ENCODE assay signal across 8 mouse cellular contexts in genomic region chr5:110770031-110770445, GRCm38 (mm10). TPM values are rescaled to one million over a fixed set of nuclear protein-coding genes. Genes with fewer than 3 reads are reported as not detected.
DNase-seq lines count a peak whose midpoint lies in the region; ATAC-seq and TF ChIP-seq lines count a peak whose summit lies in the region.

No protein-coding gene starts in this region.

- H3K4me2 ChIP-seq in kidney, embryonic 15.5 days, result peak overlapping the region; percentile 71
- H3K4me2 ChIP-seq in embryonic facial prominence, embryonic 11.5 days (ENCODE audit: low read depth, low read length), result peak overlapping the region; percentile 66
- H3K4me2 ChIP-seq in midbrain, embryonic 13.5 days (replicated peaks), result peak overlapping the region; percentile 84

- ATAC-seq in kidney, embryonic 15.5 days (replicated peaks; ENCODE audit: low FRiP score), result peak; percentile 71
- ATAC-seq in embryonic facial prominence, embryonic 11.5 days (replicated peaks; ENCODE audit: insufficient number of reproducible peaks, low FRiP score, low TSS enrichment, low read depth), result peak; percentile 66; the same call in 1 of the 2 replicates
- peak; percentile 78 for ATAC-seq in midbrain, embryonic 13.5 days

- peaks cover 30% of the 10 kb centered on the region for H3K36me3 ChIP-seq in kidney, embryonic 15.5 days
- H3K36me3 ChIP-seq in MEL (ENCODE audit: control insufficient read depth in 1 of 2, insufficient read depth in 2 of 2, low read length in 2 of 2), result peaks cover 7 to 37% of the 10 kb centered on the region in 2 experiments
- no peaks in the 10 kb centered on the region for H3K36me3 ChIP-seq in embryonic facial prominence, embryonic 11.5 days (replicated peaks; ENCODE audit: control insufficient read depth, insufficient read depth, low read depth, low read length)
- peaks cover 22% of the 10 kb centered on the region for H3K36me3 ChIP-seq in midbrain, embryonic 13.5 days

- TF ChIP-seq EP300 in MEL (IDR thresholded peaks at IDR 0.05; ENCODE audit: low read depth in 1 of 2, low read length in 2 of 2), result no peak

- no peaks in the 10 kb centered on the region for H3K27me3 ChIP-seq in kidney, embryonic 15.5 days
- no peaks in the 10 kb centered on the region for H3K27me3 ChIP-seq in MEL (ENCODE audit: control insufficient read depth in 1 of 2, insufficient read depth in 2 of 2, low read length in 2 of 2)
- H3K27me3 ChIP-seq in embryonic facial prominence, embryonic 11.5 days (ENCODE audit: control insufficient read depth, insufficient read depth, low read length), result no peaks in the 10 kb centered on the region
- H3K27me3 ChIP-seq in midbrain, embryonic 13.5 days, result no peaks in the 10 kb centered on the region

- no peaks in the 10 kb centered on the region for H3K9me3 ChIP-seq in kidney, embryonic 15.5 days (replicated peaks)
- H3K9me3 ChIP-seq in MEL (replicated peaks; ENCODE audit: insufficient read depth, low read length), result no peaks in the 10 kb centered on the region
- H3K9me3 ChIP-seq in embryonic facial prominence, embryonic 11.5 days (replicated peaks; ENCODE audit: control insufficient read depth, low read length), result no peaks in the 10 kb centered on the region
- H3K9me3 ChIP-seq in midbrain, embryonic 13.5 days, result no peaks in the 10 kb centered on the region

- peak overlapping the region; percentile 90 for H3K9ac ChIP-seq in kidney, embryonic 15.5 days
- H3K9ac ChIP-seq in MEL (ENCODE audit: control insufficient read depth, low read depth, low read length, poor library complexity, severe bottlenecking), result peak overlapping the region; percentile 96
- peak overlapping the region; percentile 75 for H3K9ac ChIP-seq in embryonic facial prominence, embryonic 11.5 days (replicated peaks; ENCODE audit: low read length)
- H3K9ac ChIP-seq in midbrain, embryonic 13.5 days (replicated peaks), result peak overlapping the region; percentile 85

- under 1% methylated on average over 58 of the region's 58 CpGs for WGBS in kidney, embryonic 15.5 days
- WGBS in embryonic facial prominence, embryonic 11.5 days, result under 1% methylated on average over 40 of the region's 58 CpGs
- under 1% methylated on average over 39 of the region's 58 CpGs for WGBS in midbrain, embryonic 13.5 days

- H3K4me1 ChIP-seq in kidney, embryonic 15.5 days, result peaks cover 18% of the 10 kb centered on the region
- peaks cover 7 to 16% of the 10 kb centered on the region in 2 experiments for H3K4me1 ChIP-seq in MEL (ENCODE audit: control insufficient read depth in 1 of 2, insufficient read depth in 2 of 2, low read length in 2 of 2)
- no peaks in the 10 kb centered on the region for H3K4me1 ChIP-seq in embryonic facial prominence, embryonic 11.5 days (ENCODE audit: control insufficient read depth, insufficient read depth, low read length)
- H3K4me1 ChIP-seq in midbrain, embryonic 13.5 days (replicated peaks), result peaks cover 28% of the 10 kb centered on the region

- peak overlapping the region; percentile 71 for H3K4me3 ChIP-seq in kidney, embryonic 15.5 days (replicated peaks)
- H3K4me3 ChIP-seq in MEL (ENCODE audit: control insufficient read depth in 1 of 2, insufficient read depth in 1 of 2, low read depth in 2 of 2, low read length in 2 of 2), result peak overlapping the region; percentile 94 to 99
- peak overlapping the region; percentile 92 for H3K4me3 ChIP-seq in embryonic facial prominence, embryonic 11.5 days (ENCODE audit: low read depth, low read length)
- H3K4me3 ChIP-seq in midbrain, embryonic 13.5 days (replicated peaks), result peak overlapping the region; percentile 70

- H3K27ac ChIP-seq in kidney, embryonic 15.5 days, result peak overlapping the region; percentile 95
- peak overlapping the region; percentile 94 for H3K27ac ChIP-seq in MEL (ENCODE audit: control insufficient read depth, low read depth, low read length)
- H3K27ac ChIP-seq in embryonic facial prominence, embryonic 11.5 days (replicated peaks; ENCODE audit: low read depth, low read length), result peak overlapping the region; percentile 77
- H3K27ac ChIP-seq in midbrain, embryonic 13.5 days, result peak overlapping the region; percentile 97

- no peak for TF ChIP-seq RAD21 in MEL (IDR thresholded peaks at IDR 0.05; ENCODE audit: low read depth, low read length)

- H3K79me2 ChIP-seq in MEL (ENCODE audit: control insufficient read depth, insufficient read depth, low read length, poor library complexity), result peaks cover 61% of the 10 kb centered on the region

- no peak for TF ChIP-seq POLR2A in MEL (IDR thresholded peaks at IDR 0.05; ENCODE audit: control insufficient read depth in 1 of 2, insufficient read depth in 1 of 2, low read depth in 1 of 2, low read length in 2 of 2, poor library complexity in 1 of 2)

- no peak for DNase-seq in kidney, adult 11 months
- DNase-seq in MEL (ENCODE audit: low read depth, low spot score), result peak; percentile 75
- peak; percentile 63 for DNase-seq in embryonic facial prominence, embryonic 11.5 days (ENCODE audit: low spot score)
- DNase-seq in induced T-regulatory cell, adult 2 months (ENCODE audit: low read depth), result peak; percentile 80
- no peak for DNase-seq in urinary bladder, postnatal 36 days (ENCODE audit: low spot score in 2 of 2)
- no peak for DNase-seq in frontal cortex, postnatal 36 days (ENCODE audit: low spot score in 2 of 2)

- TF ChIP-seq CTCF in MEL (IDR thresholded peaks at IDR 0.05 in 2 of 3, conservative IDR thresholded peaks at IDR 0.05 in 1 of 3; ENCODE audit: control insufficient read depth in 1 of 3, insufficient read depth in 1 of 3, low read depth in 2 of 3, low read length in 3 of 3, poor library complexity in 1 of 3, severe bottlenecking in 1 of 3), result no peak

TF ChIP-seq in MEL, 35 proteins besides CTCF, POLR2A, EP300 and RAD21:
- 0 out of 2 replicates have a peak, but pooled peaks have one; percentile 29 for TF ChIP-seq CHD1 (IDR thresholded peaks at IDR 0.05; ENCODE audit: low read depth, low read length)
- no peak for TF ChIP-seq TCF12 (IDR thresholded peaks at IDR 0.05; ENCODE audit: low read depth, low read length)
- TF ChIP-seq SMC3 (IDR thresholded peaks at IDR 0.05; ENCODE audit: low read depth, low read length), result no peak
- TF ChIP-seq KAT2A (conservative IDR thresholded peaks at IDR 0.05; ENCODE audit: low read depth, low read length), result no peak

RNA-seq across cellular contexts. Expression of gene Ep400, which starts 0.5 kb away (rescaled TPM):
- polyA plus RNA-seq in kidney, embryonic 15.5 days (2015; fragmentation: Nextera tagmentation; extraction: Ambion mirVana), result 45.0 and 47.5 TPM in 2 replicates
- 21.5 and 27.1 TPM in 2 replicates for total RNA-seq in MEL (2012; rRNA removed)
- 10 to 100 TPM; 27.2 to 96.8 TPM for polyA plus RNA-seq in MEL (2012; ENCODE audit: insufficient read depth in 1 of 2, insufficient read length in 2 of 2, low read depth in 1 of 2, low replicate concordance in 2 of 2, missing spikeins in 1 of 2)
- 31.5 and 36.1 TPM in 2 replicates for polyA plus RNA-seq in embryonic facial prominence, embryonic 11.5 days (2014; fragmentation: Nextera tagmentation; extraction: Ambion mirVana)
- polyA plus RNA-seq in midbrain, embryonic 13.5 days (2015; fragmentation: Nextera tagmentation; extraction: Ambion mirVana), result 55.7 and 58.7 TPM in 2 replicates

RNA-seq across cellular contexts. Expression of gene Pus1, which starts 10.4 kb away (rescaled TPM):
- 41.6 and 42.8 TPM in 2 replicates for polyA plus RNA-seq in kidney, embryonic 15.5 days (2015; fragmentation: Nextera tagmentation; extraction: Ambion mirVana)
- 97.6 and 107 TPM in 2 replicates for total RNA-seq in MEL (2012; rRNA removed)
- polyA plus RNA-seq in MEL (2012; ENCODE audit: insufficient read depth in 1 of 2, insufficient read length in 2 of 2, low read depth in 1 of 2, low replicate concordance in 2 of 2, missing spikeins in 1 of 2), result 100 to 1,000 TPM; 117 to 248 TPM
- polyA plus RNA-seq in embryonic facial prominence, embryonic 11.5 days (2014; fragmentation: Nextera tagmentation; extraction: Ambion mirVana), result 16.3 and 18.0 TPM in 2 replicates
- polyA plus RNA-seq in midbrain, embryonic 13.5 days (2015; fragmentation: Nextera tagmentation; extraction: Ambion mirVana), result 23.2 and 23.3 TPM in 2 replicates

RNA-seq across cellular contexts. Expression of gene Ulk1, which starts 39.9 kb away (rescaled TPM):
- 16.2 and 19.3 TPM in 2 replicates for polyA plus RNA-seq in kidney, embryonic 15.5 days (2015; fragmentation: Nextera tagmentation; extraction: Ambion mirVana)
- 4.9 and 5.2 TPM in 2 replicates for total RNA-seq in MEL (2012; rRNA removed)
- polyA plus RNA-seq in MEL (2012; ENCODE audit: insufficient read depth in 1 of 2, insufficient read length in 2 of 2, low read depth in 1 of 2, low replicate concordance in 2 of 2, missing spikeins in 1 of 2), result 10 to 100 TPM in 1 of 2 experiments, not detected in 1; 23.0 TPM
- 27.4 and 29.2 TPM in 2 replicates for polyA plus RNA-seq in embryonic facial prominence, embryonic 11.5 days (2014; fragmentation: Nextera tagmentation; extraction: Ambion mirVana)
- 33.0 and 36.2 TPM in 2 replicates for polyA plus RNA-seq in midbrain, embryonic 13.5 days (2015; fragmentation: Nextera tagmentation; extraction: Ambion mirVana)

Comparison
In these comparisons a context has a peak if more than half of its experiments do, and no peak if none do; other contexts are left out.
1. DNase-seq: peak in MEL (single experiment), embryonic facial prominence, embryonic 11.5 days (single experiment) and induced T-regulatory cell, adult 2 months (single experiment); none in kidney, adult 11 months (single experiment), urinary bladder, postnatal 36 days (0 of 2) and frontal cortex, postnatal 36 days (0 of 2).
2. Peak in every context shown above with its lines, with median percentiles within 50 percentile points of each other: ATAC-seq, H3K27ac ChIP-seq, H3K4me2 ChIP-seq, H3K4me3 ChIP-seq and H3K9ac ChIP-seq.